Mouse (Mus musculus) lung, postnatal 25 days (tissue): ENCODE data around the gene Urgcp.
"Not testable (repeated sequence)": the region's sequence is repeated elsewhere in the genome, so short reads cannot be mapped to it uniquely, and the experiment has no call there.

Experiments used
- DNase-seq: peaks from one replicate; pipeline ENCODE4 v3.0.0; 2022; ENCODE audit warnings: low spot score

Gene Urgcp

DNA sequence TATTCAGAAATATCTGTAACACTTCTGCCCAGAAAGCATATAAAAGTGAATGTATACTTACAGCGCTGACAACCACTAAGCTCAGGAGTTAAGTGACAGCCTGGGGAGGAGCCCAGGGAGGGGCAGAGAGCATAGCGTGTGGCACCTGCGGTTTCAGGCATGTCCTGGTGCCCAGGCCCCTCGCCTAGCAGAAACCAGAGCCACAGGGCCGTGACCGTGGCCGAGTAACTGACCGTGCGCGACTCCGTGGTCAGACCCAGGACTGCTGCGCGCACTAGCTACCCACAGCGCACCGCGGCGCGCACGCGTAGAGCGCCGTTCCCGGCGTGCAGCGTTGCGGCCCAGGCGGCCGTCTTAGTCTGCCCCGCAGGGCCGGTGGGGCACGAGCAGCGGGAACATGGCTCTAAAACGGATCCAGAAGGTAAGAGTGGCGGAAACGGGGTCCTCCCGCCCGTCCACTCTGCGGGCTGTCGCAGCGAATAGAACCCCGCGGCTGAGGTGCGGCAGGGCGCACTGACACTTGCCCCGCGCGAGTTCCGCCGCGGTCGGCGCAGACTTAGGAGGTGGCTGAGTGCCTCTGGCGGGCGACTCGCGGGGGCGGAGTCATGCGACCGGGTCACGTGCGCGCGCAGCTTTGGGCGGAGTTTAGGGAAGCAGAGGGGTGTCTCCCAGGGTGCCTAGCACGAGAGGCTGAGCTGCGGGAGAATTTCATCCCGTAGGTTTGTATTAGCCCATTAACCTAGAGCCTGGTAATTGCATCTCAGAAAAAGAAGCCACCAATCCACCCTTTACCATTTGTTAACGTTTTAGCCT lies at the start of gene Urgcp:
Gene Urgcp (minus strand): TSS at position 557 of the 813 bp plus-strand sequence.
- DNase-seq = peak; percentile 95

DNA sequence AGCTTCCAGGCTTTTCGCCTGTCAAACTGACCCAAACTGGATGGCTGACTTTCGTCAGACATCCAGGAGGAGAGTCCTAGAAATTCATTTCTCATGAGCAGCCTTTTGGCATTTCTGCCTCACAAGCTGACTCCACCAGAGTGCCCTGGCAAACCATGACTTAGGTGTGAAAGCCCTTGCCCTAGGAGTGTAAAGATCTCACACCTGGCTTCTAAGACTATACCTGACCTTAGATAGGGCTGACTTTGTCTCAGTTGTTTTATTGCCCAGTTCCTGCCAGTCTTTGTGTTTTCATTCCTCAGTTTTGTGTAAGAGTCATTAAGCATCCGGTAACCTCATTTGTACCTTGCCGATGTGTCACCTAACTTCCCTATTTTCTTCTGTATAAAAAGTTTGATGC lies 47.3 kb upstream of the Urgcp start:
- DNase-seq = not testable (repeated sequence)

DNA sequence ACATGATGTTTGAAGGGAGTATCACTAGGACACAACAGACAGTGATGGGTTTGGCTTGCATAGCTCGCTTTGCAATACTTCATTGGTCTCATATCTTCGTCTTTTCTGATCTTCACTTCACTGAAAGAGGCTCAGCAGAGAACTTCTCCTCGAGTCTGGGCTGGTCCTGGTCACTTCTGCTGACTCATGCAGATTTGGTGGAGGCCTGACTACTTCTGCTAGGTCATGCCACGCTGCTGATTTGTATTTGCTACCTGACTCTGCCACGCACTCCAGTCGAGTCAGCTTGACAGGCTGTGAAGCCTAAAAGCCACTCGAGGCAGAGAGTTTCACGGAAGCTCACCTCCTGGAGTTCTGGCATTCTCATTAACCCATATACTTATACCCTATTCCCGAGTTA lies 45.8 kb upstream of the Urgcp start:
- DNase-seq = no peak

DNA sequence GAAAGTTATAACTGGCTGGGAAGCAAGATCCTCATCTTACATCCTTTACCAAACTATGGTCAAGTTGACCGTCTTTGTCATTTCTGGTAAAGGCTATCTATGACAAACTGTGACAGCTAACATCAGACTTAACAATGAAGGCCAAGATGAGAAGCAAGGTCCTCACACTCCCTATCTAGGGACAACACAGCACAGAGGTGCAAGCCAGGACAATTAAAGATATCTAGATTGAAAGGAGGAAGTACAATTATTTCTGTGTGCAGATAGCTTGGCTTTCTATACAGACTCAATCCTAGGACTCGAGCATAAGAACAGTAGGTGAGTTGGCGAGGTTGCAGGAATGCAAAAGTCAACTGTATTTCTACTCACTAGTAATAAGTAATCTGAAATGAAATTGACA lies 43.5 kb upstream of the Urgcp start:
- DNase-seq = no peak

DNA sequence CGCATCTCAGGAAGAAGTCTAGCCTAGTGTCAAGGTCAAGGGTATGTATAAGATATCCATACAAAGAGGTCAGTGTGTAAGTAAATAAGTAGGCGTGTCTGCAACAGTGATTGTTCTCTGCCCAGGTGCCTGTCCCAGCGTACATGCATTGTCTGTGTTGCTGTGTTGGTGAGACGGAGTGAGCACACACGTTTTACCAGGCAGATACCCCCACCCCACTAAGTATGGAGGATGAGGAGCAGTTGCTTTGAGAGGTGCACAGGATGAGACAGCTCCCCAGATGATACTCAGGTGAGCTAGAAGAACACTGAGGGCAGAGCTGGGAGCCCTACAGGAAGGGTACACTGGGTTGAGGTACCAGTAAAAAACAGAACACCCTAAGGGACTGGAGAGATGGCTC lies 42.0 kb upstream of the Urgcp start:
- no peak for DNase-seq

DNA sequence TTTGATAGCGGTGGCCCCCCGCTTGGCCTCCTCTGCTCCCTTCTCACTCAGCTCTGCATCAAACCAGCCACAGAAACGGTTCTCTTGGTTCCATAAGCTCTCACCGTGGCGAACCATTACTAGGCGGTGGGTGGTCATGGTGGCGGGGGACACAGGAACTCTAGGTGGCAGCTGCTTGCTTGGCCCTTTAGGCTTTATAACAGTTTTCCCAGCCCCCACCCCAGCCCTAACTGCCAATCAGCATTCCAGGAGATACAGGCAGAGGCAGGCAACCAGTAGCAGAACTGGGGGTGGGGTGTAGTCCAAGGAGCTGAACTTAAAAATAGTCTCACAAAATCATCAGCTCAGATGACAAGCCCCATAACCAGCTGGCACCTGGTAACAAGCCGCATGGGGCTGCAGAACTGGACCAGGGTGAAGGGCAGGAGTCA lies 41.4 kb upstream of the Urgcp start, which contains the start of gene Pgam2:
Gene Pgam2 (minus strand): TSS at position 183 of the 431 bp plus-strand sequence.
- DNase-seq = no peak

DNA sequence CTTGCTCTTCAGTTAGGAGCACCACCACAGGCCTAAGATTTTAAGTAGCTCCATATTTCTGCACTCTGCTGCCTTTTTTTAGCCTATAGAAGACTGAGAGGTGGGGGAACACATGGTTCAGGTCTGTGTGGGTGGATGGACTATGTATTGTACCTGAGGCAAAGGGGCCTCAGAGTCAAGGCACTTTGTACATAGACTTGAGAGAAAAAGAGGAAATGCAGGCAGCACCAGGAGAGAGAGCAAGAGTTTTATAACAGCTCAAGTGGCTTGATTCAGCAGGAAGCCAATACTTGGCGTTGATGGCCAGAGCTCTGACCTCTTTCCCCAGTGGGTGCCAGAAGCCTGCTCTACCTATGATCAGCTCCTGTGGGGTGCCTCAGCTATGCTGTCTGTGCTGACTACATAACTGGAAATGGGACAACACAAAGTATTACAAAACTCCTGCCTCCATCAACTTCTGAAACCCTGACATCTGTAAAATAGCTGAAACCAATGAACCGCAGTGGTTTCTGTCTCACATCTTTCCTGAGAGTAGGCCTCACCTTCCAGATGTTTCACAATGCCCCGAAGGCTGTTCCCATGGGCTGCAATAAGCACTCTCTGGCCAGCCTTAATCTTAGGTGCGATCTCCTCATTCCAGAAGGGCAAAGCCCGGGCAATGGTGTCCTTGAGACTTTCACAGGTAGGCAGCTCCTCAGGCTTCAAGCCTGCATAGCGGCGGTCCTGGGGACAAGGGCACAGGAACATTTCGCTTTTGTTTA lies 40.5 kb upstream of the Urgcp start:
- no peak for DNase-seq

DNA sequence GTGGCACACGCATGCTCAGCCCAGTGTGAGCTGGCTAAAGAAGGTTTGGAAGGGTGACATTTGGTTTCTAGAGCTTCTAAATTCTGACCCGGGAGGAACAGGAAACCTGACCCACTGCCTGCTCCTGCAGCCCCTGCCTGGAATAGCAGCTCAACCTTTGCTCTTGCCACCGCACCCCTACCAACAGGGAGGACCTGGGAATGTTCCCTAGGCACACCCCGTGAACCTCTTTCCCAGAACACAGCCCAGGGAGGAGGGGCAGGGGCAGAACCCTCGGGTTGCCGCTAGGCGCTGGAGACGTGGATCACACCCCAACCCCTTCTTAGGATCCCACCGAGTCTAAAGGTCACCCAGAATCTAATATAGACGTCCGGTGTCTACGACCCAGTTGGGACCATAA lies 39.8 kb upstream of the Urgcp start:
- no peak for DNase-seq

DNA sequence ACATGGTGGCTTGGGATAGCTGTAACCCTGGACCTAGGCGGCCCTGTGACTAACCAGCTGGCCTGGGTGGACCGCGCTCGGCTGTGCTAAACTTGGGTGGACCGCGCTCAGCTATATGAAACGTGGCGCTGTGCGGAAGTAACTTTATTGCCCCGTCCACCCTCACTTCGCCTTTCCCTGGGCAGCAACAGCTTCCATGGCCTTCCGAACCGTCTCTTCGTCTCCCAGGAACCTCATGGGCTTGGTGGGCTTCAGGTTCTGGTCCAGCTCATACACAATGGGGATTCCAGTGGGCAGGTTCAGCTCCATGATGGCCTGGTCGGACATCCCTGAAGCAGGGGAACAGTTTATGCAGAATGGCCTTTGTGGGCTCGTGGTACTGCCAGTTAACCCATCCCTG lies 39.3 kb upstream of the Urgcp start:
- no peak for DNase-seq

DNA sequence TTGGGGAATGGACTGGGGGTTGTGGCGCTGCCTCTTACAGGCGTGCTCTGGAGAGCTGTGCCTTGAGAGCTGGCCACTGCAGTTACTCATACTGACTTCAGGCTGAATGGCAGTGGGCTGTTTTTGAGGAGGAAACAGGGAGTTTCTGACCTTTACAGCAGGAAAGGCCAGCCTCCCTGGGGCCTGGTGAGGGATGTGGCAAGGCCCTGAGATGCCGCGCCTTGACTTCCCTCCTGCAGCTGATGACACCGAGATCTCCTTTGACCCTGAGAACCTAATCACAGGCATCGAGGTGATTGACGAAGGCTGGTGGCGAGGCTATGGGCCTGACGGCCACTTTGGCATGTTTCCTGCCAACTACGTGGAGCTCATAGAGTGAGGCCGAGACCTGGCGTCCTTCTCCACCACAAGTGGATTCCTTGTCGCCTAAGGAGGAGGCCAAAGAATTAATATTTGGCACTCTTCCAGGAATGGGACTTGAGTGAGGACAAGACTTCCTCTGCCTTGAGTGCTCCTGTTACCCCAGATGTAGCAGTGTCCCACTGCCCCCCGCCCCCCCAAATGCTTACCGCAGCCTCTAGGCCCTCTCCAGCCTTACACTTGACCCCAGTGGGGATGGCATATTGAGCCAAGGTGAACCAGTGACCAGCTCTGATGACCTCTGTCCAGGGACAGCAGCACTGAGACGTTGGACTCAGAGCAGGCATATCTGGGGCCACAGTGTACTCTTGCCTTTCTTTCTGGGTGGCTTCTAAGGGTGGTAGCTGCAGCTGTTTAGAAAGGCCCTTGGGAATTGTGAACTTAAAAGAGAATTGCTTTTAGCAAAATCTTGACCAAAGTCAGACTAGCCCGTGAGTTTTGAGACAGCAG lies 37.7 kb upstream of the Urgcp start:
- peak; percentile 85 for DNase-seq

DNA sequence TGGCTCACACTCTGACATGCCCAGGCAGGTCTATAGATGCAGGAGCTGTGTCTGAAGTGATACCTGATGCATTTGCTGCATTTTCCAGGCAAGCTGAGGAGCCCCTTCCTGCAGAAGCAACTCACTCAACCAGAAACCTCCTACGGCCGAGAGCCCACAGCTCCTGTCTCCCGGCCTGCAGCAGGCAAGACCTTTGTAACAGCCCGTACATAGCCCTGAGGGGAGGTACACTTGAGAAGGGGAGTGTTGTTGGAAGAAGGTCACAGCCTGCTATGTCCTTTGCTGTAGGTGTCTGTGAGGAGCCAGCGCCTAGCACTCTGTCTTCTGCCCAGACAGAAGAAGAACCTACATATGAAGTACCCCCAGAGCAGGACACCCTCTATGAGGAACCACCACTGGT lies 35.8 kb upstream of the Urgcp start:
- DNase-seq = no peak

DNA sequence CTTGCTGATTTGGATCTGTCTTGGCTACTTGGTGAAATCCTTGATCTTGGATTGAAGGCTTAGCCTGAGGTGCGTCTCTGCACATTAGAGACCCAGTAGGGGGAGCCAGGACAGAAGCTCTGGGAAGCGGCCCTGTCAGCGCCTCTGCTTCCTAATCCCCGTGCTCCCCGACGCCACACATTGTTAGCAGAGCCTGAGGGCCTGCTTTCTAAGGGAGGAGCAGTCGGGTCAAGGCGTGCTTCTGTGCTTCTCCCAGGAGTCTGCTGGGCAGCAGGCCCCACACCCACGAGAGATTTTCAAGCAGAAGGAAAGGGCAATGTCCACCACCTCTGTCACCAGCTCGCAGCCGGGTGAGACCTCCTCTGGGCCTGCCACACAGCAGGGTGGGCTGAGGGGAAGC lies 35.2 kb upstream of the Urgcp start:
- no peak for DNase-seq

DNA sequence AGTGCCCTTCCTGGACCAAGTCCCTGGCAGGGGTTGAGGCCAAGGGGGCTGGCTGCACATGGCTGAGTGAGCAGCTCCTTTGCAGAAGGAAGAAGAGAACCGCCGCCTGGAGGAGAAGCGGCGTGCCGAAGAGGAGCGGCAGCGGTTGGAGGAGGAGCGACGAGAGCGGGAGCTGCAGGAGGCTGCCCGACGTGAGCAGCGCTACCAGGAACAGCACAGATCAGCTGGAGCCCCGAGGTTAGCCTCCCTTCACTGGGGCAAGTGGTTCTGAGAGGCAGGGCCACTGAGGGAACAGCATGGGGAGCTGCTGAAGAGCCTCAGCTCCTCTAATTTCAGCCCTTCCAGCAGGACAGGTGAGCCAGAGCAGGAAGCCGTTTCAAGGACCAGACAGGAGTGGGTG lies 34.8 kb upstream of the Urgcp start:
- DNase-seq = no peak

DNA sequence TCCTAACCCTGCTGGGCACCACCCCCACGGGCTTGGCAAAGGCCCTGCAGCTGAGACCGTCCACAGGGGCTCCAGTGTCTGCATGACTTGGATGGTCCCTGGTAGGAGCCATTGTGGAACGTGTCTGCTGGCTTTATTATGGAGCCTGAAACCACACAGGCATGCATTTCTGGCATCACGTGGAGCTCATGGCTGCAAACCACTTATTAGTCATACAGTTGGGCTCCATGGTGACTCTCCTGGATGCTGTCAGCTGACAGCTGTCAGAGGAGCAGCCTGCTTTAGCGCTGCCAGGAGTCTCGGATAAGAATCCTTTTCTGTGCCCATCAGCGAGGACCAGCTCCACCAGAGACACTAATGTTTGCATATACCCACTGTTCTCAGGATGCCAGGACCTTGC lies 33.5 kb upstream of the Urgcp start:
- no peak for DNase-seq

DNA sequence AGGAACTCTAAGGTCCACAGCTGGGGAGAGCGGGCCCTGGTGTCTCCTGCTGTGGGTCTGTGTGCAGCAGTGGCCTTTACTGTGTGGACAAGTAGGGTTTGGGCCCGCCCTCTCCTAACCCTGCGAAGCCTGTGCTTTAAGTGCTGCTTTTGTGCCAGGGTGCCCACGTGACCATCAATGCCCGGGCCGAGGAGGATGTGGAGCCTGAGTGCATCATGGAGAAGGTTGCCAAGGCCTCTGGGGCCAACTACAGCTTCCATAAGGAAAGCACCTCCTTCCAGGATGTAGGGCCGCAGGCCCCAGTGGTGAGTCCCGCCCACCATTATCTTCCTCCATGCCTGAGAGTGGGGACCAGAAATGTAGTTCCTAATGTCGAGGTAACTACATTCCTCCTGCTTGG lies 33.1 kb upstream of the Urgcp start:
- no peak for DNase-seq

DNA sequence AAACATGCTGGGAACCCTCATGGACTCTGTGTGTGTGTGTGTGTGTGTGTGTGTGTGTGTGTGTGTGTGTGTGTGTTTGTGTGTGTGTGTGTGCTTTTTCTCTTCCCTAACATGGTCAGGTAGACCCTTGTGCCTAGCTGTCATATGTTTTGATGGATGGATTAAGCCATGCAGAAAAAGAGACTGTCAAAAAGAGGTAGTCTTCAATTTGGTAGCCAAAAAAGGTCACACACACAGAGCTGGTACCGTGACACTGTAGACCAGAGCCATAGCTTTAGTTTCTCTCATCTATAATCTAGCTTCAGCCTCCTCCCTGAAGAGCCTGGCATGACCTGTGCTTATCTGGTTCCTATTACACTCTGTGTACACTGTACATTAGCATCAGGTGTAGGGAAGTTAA lies 28.3 kb upstream of the Urgcp start:
- DNase-seq = no peak

DNA sequence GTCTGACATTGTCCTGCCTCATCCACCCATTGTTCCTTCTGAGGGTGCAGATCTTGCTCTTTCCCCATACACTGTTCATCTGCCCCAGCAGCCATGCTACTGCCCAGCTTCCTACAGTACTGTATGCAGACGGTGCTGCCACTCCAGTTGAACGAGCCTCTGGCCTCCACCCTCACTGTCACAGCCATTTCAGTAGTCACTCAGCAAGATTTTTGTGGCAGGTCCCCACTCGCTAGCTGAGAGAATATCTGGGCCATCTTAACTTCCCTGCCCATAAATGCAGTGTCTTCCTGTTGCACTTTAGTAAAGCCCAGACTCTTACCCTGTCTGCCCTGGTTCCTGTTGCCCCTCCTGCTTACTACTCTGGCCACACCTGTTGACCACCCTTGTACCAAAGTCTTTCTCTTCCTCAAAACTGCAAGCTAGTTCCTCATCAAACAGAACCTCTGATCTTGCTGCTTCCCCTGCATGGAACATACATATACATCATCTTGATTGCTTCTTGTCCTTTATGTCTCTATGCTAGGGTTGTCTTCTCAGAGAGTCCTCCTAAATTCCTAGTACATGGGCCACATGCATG lies 27.7 kb upstream of the Urgcp start:
- peak; percentile 39 for DNase-seq

DNA sequence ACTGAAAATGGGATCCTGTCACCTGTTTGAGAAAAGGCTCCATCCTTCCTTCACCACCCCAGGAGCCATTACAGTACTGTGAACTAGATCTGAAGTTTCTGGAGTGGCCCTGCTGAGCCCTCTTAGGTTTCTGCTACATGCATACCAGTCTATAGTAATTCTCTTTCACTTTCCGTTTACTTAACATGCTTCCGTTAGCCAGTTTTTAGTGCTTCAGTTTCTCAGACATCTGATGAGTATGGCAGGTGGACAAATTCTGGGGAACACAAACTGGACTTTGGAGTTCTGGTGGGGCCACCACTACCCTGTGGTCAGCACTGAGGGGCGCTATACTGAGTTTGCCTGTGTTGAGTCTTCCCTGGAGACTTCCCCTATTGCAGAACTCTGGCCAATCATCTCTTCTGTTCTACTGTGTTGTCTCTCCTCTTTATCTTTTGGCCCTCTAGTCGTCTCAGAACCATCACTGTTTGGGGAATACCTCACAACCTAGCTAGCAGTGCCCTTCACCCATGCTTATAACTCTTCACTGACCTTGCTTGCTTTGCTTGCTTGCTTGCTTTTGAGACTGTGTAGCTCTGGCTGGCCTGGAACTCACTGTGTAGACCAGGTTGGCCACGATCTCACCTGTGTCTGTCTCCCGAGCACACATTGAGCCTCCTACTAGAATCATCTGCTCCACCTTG lies 27.0 kb upstream of the Urgcp start:
- DNase-seq = no peak

DNA sequence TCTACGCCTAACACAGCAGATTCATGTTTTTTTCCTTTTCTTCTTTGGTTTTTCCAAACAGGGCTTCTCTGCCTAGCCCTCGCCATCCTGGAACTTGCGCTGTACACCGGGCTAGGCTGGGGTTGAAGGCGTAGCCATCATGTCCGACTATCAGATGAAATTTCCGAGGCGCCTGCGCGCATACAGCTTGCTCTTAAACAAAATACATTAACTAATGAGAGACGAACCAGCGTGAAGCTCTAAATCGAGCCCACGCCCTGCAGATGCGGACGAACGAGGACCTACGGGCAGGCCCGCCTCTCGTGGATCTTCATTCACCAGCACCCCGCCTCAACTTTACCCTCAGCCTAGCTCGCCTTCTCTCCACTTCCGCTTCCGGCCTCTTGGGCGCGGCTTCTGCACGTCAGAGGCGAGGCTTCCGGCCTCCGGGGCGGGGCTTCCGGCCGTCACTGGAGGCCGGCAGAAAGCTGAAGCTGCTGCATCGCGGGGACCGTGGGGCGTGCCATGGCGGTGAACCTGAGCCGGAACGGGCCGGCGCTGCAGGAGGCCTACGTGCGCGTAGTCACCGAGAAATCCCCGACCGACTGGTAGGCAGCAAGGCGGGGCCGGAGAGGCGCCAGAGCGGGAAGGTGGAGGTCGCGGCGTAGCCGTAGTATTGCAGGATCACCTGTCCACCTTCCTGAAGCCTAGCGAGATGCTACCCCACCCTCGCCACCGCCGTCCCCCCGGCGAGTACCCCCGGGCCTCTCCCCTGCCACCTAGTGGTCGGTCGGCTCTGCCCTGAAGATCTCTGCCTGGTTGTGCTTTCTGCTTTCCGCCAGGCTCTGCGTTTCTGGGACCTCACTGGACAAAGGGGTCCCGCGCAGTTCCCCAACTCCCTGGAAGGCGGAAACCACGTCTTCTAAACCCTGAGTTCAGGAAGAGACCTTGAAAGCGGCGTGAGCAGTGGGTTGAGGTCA lies 26.2 kb upstream of the Urgcp start, which contains the start of gene Dbnl:
Gene Dbnl (plus strand): TSS at position 433 of the 959 bp plus-strand sequence.
- DNase-seq = peak; percentile 97

DNA sequence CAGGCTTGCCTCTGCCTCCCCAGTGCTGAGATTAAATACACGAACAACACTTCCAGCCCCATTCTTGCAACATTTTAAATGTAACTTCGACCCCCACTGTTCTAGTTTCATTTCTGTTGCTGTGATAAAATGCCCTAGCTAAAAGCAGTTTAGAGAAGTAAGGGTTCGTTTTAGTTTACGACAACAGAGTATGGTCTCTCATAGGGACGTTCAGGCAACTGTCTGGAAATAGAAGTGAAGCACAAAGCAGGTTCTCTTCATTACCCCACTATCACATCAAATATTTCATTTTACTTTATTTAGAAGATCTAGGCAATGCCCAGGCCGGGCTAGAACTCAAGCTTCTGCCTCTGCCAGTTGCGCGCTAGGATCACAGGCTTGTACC lies 25.5 kb upstream of the Urgcp start:
- no peak for DNase-seq
